Mouse (Mus musculus): Measurements from ENCODE around the gene Prrt2. TPM values are rescaled to one million over a fixed set of nuclear protein-coding genes. Genes with fewer than 3 reads are reported as not detected.

The Prrt2 gene
- total and polyA plus RNA-seq, 3 experiments = 0.12 to 1.4 TPM; not detected in 1

GRCm38 (mm10) chr7:126975950-126976866 is 44.8 kb downstream of the Prrt2 start, which contains the start of gene Cdiptos (continued):
- no peak for TF ChIP-seq ZKSCAN1 (IDR thresholded peaks at IDR 0.05; ENCODE audit: low read depth, low read length)
- TF ChIP-seq MYC (IDR thresholded peaks at IDR 0.05; ENCODE audit: low read depth, low read length) = peak; percentile 86
- no peak for TF ChIP-seq ZNF384 (IDR thresholded peaks at IDR 0.05; ENCODE audit: low read depth, low read length)
- no peak for TF ChIP-seq ZC3H11A (IDR thresholded peaks at IDR 0.05; ENCODE audit: low read depth, low read length)
- TF ChIP-seq NELFE (IDR thresholded peaks at IDR 0.05; ENCODE audit: low read depth, low read length) = peak; percentile 49
- no peak for TF ChIP-seq ETS1 (IDR thresholded peaks at IDR 0.05; ENCODE audit: low read depth, low read length)
- no peak; the same call in 1 of the 2 replicates for TF ChIP-seq GABPA (IDR thresholded peaks at IDR 0.05; ENCODE audit: low read depth, low read length)

- no peak for TF ChIP-seq ZC3H11A (IDR thresholded peaks at IDR 0.05; ENCODE audit: low read depth, low read length)
- no peak for TF ChIP-seq ZNF384 (IDR thresholded peaks at IDR 0.05; ENCODE audit: low read depth, low read length)
- peak within 1 kb of the TSS; percentile 93 for H3K27ac ChIP-seq (ENCODE audit: control insufficient read depth, low read depth, low read length)
- H3K36me3 ChIP-seq (ENCODE audit: control insufficient read depth in 1 of 2, insufficient read depth in 2 of 2, low read length in 2 of 2) = peaks cover 0 to 6% of the 10 kb centered on the region in 2 experiments; a peak in 2 of 4 replicates
- no peaks in the 10 kb centered on the region for H3K9me3 ChIP-seq (replicated peaks; ENCODE audit: insufficient read depth, low read length)
- H3K27me3 ChIP-seq (ENCODE audit: control insufficient read depth in 1 of 2, insufficient read depth in 2 of 2, low read length in 2 of 2) = no peaks in the 10 kb centered on the region
- DNase-seq (ENCODE audit: low read depth, low spot score) = no peak
- H3K79me2 ChIP-seq (ENCODE audit: control insufficient read depth, insufficient read depth, low read length, poor library complexity) = peaks cover 12% of the 10 kb centered on the region
- peaks cover 0 to 11% of the 10 kb centered on the region in 2 experiments; a peak in 2 of 4 replicates for H3K4me1 ChIP-seq (ENCODE audit: control insufficient read depth in 1 of 2, insufficient read depth in 2 of 2, low read length in 2 of 2)
- peak within 1 kb of the TSS; percentile 75 to 95 for H3K4me3 ChIP-seq (ENCODE audit: control insufficient read depth in 1 of 2, insufficient read depth in 1 of 2, low read depth in 2 of 2, low read length in 2 of 2)
- H3K9ac ChIP-seq (ENCODE audit: control insufficient read depth, low read depth, low read length, poor library complexity, severe bottlenecking) = peak within 1 kb of the TSS; percentile 81
Observed at GRCm38 (mm10) chr7:126975893-126975949, 45.3 kb downstream of the Prrt2 start, which contains the start of gene Cdipt. Gene Cdipt (plus strand): TSS chr7:126975914.

- TF ChIP-seq GABPA (IDR thresholded peaks at IDR 0.05; ENCODE audit: low read depth, low read length) (no peak), RCOR1 (IDR thresholded peaks at IDR 0.05; ENCODE audit: low read depth, low read length) (no peak), SIN3A (IDR thresholded peaks at IDR 0.05; ENCODE audit: low read length) (no peak), MYC (IDR thresholded peaks at IDR 0.05; ENCODE audit: low read depth, low read length) (no peak), USF2 (IDR thresholded peaks at IDR 0.05; ENCODE audit: borderline replicate concordance in 1 of 2, insufficient read depth in 1 of 2, low read depth in 1 of 2, low read length in 2 of 2) (no peak), CTCF (IDR thresholded peaks at IDR 0.05 in 2 of 3, conservative IDR thresholded peaks at IDR 0.05 in 1 of 3; ENCODE audit: control insufficient read depth in 1 of 3, insufficient read depth in 1 of 3, low read depth in 2 of 3, low read length in 3 of 3, poor library complexity in 1 of 3, severe bottlenecking in 1 of 3) (no peak), GATA1 (IDR thresholded peaks at IDR 0.05; ENCODE audit: low read depth, low read length) (no peak), ELF1 (IDR thresholded peaks at IDR 0.05; ENCODE audit: low read depth, low read length) (peak; percentile 35; the same call in 1 of the 2 replicates), ZKSCAN1 (IDR thresholded peaks at IDR 0.05; ENCODE audit: low read depth, low read length) (no peak), JUND (IDR thresholded peaks at IDR 0.05; ENCODE audit: low read depth, low read length) (no peak), NELFE (IDR thresholded peaks at IDR 0.05; ENCODE audit: low read depth, low read length) (peak; percentile 41; the same call in 1 of the 2 replicates), ZC3H11A (IDR thresholded peaks at IDR 0.05; ENCODE audit: low read depth, low read length) (0 out of 2 replicates have a peak, but pooled peaks have one; percentile 16), MAZ (IDR thresholded peaks at IDR 0.05; ENCODE audit: low read depth, low read length) (no peak), MEF2A (IDR thresholded peaks at IDR 0.05; ENCODE audit: extremely low read depth, insufficient replicate concordance, low read depth, low read length, poor library complexity, severe bottlenecking) (no peak), CHD2 (IDR thresholded peaks at IDR 0.05; ENCODE audit: low read length) (no peak), MXI1 (IDR thresholded peaks at IDR 0.05; ENCODE audit: low read depth, low read length) (no peak)
- Histone ChIP-seq H3K27me3 (ENCODE audit: control insufficient read depth in 1 of 2, insufficient read depth in 2 of 2, low read length in 2 of 2) (no peaks in the 10 kb centered on the region), H3K79me2 (ENCODE audit: control insufficient read depth, insufficient read depth, low read length, poor library complexity) (peaks cover 12% of the 10 kb centered on the region), H3K36me3 (ENCODE audit: control insufficient read depth in 1 of 2, insufficient read depth in 2 of 2, low read length in 2 of 2) (peaks cover 0 to 6% of the 10 kb centered on the region in 2 experiments; a peak in 2 of 4 replicates), H3K9ac (ENCODE audit: control insufficient read depth, low read depth, low read length, poor library complexity, severe bottlenecking) (peak overlapping the region; percentile 64), H3K4me3 (ENCODE audit: control insufficient read depth in 1 of 2, insufficient read depth in 1 of 2, low read depth in 2 of 2, low read length in 2 of 2) (peak overlapping the region; percentile 37 to 42), H3K9me3 (replicated peaks; ENCODE audit: insufficient read depth, low read length) (no peaks in the 10 kb centered on the region), H3K4me1 (ENCODE audit: control insufficient read depth in 1 of 2, insufficient read depth in 2 of 2, low read length in 2 of 2) (peaks cover 0 to 11% of the 10 kb centered on the region in 2 experiments; a peak in 2 of 4 replicates), H3K27ac (ENCODE audit: control insufficient read depth, low read depth, low read length) (peak overlapping the region; percentile 4; the same call in 1 of the 2 replicates)
- peak; percentile 66 for DNase-seq (ENCODE audit: low read depth, low spot score)
Observed at GRCm38 (mm10) chr7:126975493-126975892, 45.5 kb downstream of the Prrt2 start.

Measured in MEL (cell line).